Mouse (Mus musculus) heart, adult 2 months (tissue): ENCODE measurements around the gene Galnt2.

Experiments used
- CTCF ChIP-seq: fragments of 200-600 bp; IDR thresholded peaks from 2 replicates; pipeline ENCODE4 v1.8.1; 2022; ENCODE audit warnings: antibody characterized with exemption, mild to moderate bottlenecking, moderate library complexity
- POLR2A ChIP-seq: fragments of 200-500 bp; IDR thresholded peaks from 2 replicates; pipeline ENCODE4 v1.6.1; 2011; ENCODE audit warnings: mild to moderate bottlenecking, low read depth, low read length, control low read depth; ENCODE audit not compliant: insufficient read depth

GRCm38 (mm10) chr8:124204001-124204601, 27.1 kb upstream of the Galnt2 start:
- TF ChIP-seq CTCF = no peak
- no peak for TF ChIP-seq POLR2A
